Mouse (Mus musculus): ENCODE measurements around the gene Pcp2.
"Not testable (repeated sequence)": the region's sequence is repeated elsewhere in the genome, so short reads cannot be mapped to it uniquely, and the experiment has no call there.

Pcp2 gene

DNA sequence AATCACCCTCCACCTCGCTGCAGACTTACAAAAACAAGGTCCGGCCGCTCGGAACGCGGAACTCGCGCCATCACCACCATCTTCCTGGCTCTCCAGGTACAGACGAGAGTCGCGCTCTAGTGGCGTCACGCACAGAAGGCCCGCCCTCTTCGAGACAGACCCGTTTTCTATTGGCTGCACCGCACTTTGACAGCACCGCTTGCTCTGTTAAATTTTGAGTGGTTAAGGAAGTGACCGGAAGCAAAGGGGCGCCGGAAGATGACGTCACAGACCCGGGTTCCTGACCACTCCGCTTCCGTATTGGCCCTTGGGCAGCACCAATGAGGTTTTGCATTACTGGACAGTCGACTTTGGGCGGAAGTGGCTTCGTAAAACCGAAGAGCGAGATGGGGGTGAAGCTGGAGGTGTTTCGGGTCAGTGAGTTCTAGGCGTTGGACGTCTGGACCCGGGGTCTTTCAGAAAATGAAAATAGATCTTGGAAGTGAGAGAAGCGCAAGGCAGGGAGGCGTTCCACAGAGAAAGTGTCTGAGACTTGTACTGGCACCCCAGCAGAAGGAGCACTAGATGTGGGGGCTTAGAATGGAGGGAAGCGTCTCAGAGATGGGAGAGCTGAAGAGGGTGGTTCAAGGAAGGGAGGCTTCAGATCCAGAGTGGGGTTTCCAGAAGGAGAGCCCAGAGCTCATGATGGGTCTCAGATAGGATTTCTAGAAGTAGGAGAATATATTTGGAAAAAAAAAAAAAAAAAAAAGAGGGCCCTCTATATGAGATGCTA is 4.0 kb downstream of the Pcp2 start, which contains the start of the genes Xab2 and Pet100:
Gene Xab2, minus strand, starts transcription at position 118 of the 772 bp plus-strand sequence.
Gene Pet100, plus strand, starts transcription at position 350 of the 772 bp plus-strand sequence.
- in situ Hi-C loops (cut with MboI, MseI), result no loop called here

DNA sequence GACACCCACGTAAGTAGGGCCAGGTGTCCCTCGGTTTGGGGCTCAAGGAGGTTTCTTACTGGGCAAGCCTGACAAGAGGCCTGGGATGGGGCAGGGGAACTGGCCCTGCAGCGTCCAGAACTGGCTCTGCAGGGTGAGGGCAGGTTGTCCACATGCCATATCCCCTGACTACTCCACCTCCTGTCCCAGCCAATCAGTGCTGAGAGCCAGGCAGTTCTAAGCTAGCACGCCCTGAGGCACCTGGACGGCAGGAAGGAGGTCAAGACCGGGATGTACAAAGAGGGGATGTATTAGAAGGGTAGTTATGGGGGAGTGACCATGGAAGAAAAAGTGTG is 15.6 kb downstream of the Pcp2 start:
- in situ Hi-C loops (cut with MboI, MseI), result no loop called here

- in situ Hi-C loops (cut with MboI, MseI), result no loop called here
Observed at GRCm38 (mm10) chr8:3609046-3609815, 16.1 kb downstream of the Pcp2 start.

GRCm38 (mm10) chr8:3607822-3608221 is 17.5 kb downstream of the Pcp2 start:
- in situ Hi-C loops (cut with MboI, MseI), result no loop called here

DNA sequence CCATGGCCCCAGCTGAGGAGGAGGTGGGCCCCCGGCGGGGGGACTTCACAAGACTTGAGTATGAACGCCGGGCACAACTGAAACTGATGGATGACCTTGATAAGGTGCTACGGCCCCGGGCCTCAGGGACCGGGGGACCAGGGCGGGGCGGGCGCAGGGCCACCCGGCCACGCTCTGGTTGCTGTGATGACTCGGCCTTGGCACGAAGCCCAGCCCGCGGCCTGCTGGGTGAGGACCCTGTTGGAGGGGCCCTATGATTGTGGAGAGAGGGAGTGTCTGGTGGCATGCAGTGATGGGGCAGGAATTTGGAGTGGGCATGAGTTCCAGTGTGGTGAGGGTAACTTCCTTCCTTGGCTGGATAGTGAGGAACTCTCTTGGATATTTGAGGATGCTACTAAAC is 18.8 kb downstream of the Pcp2 start:
- in situ Hi-C loops (cut with MboI, MseI), result no loop called here

DNA sequence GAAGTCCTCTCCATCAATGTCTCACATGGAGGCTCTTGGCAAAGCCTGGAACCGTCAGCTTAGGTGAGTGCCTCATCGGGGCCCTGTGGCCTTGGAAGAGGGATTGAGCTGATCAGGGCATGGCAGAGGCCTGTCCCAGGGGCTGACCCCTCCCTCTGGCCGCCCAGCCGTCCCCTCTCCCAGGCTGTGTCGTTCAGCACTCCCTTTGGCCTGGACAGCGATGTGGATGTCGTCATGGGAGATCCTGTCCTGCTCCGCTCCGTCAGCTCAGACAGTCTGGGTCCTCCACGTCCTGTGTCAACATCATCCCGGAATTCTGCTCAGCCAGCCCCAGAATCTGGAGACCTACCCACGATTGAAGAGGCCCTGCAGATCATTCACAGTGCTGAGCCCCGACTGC is 21.9 kb downstream of the Pcp2 start:
- in situ Hi-C loops (cut with MboI, MseI), result no loop called here

DNA sequence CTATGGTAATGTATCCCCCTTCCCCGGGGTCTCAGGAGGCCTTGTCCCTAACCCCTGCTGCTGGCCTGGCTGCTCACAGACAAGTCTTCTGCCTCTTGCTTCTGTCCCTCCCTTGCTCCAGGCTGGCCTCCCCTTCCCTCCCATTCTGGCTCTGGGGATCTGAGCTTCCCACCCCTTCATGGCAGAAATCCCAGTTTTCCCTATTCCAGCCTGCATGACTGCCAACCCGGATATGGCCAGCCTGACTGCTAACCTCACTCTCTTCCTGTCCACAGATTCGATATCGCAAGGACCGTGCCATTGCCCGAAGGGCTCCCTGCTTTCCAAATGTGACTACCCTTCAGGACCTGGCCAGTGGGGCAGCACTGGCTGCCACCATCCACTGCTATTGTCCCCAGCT is 24.9 kb downstream of the Pcp2 start:
- in situ Hi-C loops (cut with MboI, MseI), result no loop called here

GRCm38 (mm10) chr8:3599219-3599618 is 26.1 kb downstream of the Pcp2 start:
- in situ Hi-C loops (cut with MboI, MseI), result no loop called here

DNA sequence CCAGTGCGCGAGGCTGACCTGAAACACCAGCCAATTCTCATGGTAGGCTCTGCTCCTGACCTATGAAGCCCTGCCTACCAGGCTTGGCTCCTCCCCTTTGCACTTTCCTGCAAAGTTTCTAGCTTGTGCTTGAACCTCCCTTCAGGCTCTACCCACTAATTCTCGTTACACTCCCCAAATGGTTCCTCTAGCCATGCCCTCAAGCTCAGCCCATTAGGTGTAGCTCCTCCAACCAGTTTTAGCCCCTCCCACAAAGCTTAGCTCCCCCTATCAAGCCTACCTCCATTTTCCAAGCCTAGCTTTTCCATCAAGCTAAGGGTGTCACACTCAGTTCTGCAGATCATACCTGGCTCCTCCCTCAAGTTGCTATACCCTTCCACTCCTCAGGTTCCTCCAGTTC is 27.3 kb downstream of the Pcp2 start:
- in situ Hi-C loops (cut with MboI, MseI), result no loop called here

DNA sequence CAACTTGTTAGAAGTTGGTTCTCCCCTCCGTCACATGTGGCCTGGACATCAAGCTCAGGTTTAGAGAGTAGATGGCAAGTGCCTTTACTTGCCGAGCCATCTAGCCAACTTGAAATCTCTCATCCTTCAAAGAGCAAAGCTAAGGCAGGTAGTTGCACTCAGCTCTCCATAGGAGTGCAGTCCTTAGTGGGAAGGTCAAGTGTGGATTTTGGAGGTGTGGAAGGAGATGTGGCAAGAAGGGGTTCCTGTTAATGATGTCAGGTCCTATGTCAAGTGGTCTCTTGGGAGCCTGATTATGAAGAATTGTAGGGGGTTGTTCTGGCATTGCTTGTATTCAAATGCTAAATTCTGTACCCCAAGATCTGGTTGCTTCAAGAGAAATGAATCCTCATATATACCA is 30.9 kb downstream of the Pcp2 start:
- in situ Hi-C loops (cut with MboI, MseI), result no loop called here

- in situ Hi-C loops (cut with MboI, MseI), result no loop called here
Observed at GRCm38 (mm10) chr8:3593470-3593869, 31.9 kb downstream of the Pcp2 start.

DNA sequence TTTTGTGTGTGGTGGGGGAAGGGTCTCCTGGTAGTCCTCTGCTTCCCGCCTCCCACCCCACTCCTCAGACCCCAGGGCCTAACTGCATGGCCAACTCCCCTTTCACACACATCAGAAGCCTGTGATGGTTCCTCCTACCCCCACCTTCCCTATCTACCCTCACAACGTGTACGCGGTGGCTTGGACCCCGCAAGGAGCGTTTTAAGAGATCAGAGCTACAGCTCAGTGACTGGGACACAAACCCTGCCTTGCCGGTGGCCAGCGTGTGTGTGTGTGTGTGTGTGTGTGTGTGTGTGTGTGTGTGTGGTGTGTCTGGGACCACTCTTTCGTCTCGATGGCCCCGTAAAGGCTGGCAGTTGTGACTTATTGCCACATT is 37.1 kb downstream of the Pcp2 start:
- in situ Hi-C loops (cut with MboI, MseI), result no loop called here

GRCm38 (mm10) chr8:3587391-3588257 is 37.7 kb downstream of the Pcp2 start:
- in situ Hi-C loops (cut with MboI, MseI), result no loop called here

GRCm38 (mm10) chr8:3586993-3587390 is 38.4 kb downstream of the Pcp2 start, which contains the start of gene Camsap3:
TSS of gene Camsap3 (plus strand) at chr8:3587293.
- in situ Hi-C loops (cut with MboI, MseI), result no loop called here

DNA sequence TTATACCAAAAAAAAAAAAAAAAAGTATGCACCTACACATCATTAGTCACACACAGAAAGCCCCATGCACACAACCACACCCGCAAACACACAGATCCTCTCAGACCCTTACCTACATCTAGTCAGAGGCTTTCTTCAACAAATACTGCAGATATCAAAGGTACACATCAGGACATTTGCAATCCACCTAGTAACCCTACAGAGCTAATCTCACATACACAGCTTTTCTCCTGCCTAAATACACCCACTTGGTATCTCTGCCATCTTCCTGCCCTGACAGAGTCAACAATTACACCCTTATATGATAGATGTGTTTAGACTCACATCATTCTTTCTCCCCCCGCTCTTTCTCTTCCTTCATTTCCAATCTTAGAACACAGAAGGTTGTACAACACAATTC is 38.9 kb downstream of the Pcp2 start:
- in situ Hi-C loops (cut with MboI, MseI), result no loop called here

GRCm38 (mm10) chr8:3581961-3582360 is 43.4 kb downstream of the Pcp2 start:
- in situ Hi-C loops (cut with MboI, MseI), result not testable (repeated sequence)

GRCm38 (mm10) chr8:3579390-3580364 is 45.7 kb downstream of the Pcp2 start:
- in situ Hi-C loops (cut with MboI, MseI), result no loop called here

DNA sequence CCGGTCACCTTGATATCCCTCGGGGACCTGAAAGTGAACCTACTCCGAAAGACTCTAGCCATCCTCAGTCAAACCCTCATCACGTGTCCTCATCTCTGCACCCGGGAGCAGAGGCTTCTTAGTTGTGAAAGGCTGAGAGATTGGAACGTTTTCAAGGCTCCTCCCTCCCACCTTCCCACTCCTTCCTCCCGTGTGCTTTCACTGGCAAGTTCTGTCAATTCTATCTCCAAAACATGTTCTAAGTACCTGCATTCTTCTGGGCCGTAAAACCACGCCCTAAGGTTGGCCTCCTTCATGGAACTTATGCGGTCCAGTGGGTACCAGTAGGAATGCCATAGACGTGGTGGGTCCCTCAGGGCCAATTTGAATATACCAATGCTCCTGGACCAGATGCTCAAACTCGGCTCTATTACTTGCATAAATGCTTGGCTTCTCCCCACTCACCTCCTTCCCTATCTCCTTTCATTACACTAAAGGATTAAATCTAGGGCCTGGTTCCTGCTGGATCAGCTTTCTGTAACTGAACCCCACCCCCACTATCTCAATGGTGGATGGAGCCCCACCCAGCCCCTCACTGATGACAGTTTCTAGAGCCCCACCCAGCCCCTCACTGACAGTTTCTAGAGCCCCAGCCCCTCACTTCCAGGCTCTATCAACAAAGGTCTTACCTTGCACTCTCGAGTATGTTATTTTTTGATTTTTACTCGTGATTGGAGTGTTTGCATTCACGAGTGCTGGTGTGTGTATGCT is 49.0 kb downstream of the Pcp2 start:
- in situ Hi-C loops (cut with MboI, MseI), result no loop called here

DNA sequence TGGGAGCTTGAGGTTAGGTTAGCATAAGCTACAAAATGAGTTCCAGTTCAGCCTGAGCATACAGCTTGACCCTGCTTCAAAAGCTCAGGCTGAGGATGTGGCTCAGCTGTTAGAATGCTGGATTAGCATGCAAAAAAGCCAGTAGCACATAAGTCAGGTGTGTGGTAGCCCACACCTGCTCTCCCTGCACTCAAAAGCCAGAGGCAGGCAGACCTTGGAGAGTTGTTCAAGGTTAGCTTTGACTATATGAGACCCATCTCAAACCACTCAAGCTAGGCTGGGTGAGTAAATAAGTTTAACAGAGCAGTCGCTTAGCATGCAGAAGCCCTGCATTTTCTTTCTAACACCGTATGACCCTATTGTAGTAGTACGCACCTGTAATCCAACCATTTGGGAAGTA is 50.8 kb downstream of the Pcp2 start:
- in situ Hi-C loops (cut with MboI, MseI), result no loop called here
